Mouse (Mus musculus): ENCODE results near the gene Wdr4. TPM values are rescaled to one million over a fixed set of nuclear protein-coding genes. Genes with fewer than 3 reads are reported as not detected.
"Not testable (repeated sequence)": the region's sequence is repeated elsewhere in the genome, so short reads cannot be mapped to it uniquely, and the experiment has no call there.

Wdr4 gene
- 10 to 100 TPM; 17.6 to 18.4 TPM for total RNA-seq (2021)
- long read RNA-seq, experiment 1, full-length matches to known transcripts, result 20 of 31 reads
- long read RNA-seq, experiment 1, partial matches to known transcripts, result 1 of 31 reads
- long read RNA-seq, experiment 1, other reads (novel, unspliced or antisense), result 10 of 31 reads
- long read RNA-seq, experiment 2, full-length matches to known transcripts, result 62 of 73 reads
- long read RNA-seq, experiment 2, partial matches to known transcripts, result 1 of 73 reads
- long read RNA-seq, experiment 2, other reads (novel, unspliced or antisense), result 10 of 73 reads

DNA sequence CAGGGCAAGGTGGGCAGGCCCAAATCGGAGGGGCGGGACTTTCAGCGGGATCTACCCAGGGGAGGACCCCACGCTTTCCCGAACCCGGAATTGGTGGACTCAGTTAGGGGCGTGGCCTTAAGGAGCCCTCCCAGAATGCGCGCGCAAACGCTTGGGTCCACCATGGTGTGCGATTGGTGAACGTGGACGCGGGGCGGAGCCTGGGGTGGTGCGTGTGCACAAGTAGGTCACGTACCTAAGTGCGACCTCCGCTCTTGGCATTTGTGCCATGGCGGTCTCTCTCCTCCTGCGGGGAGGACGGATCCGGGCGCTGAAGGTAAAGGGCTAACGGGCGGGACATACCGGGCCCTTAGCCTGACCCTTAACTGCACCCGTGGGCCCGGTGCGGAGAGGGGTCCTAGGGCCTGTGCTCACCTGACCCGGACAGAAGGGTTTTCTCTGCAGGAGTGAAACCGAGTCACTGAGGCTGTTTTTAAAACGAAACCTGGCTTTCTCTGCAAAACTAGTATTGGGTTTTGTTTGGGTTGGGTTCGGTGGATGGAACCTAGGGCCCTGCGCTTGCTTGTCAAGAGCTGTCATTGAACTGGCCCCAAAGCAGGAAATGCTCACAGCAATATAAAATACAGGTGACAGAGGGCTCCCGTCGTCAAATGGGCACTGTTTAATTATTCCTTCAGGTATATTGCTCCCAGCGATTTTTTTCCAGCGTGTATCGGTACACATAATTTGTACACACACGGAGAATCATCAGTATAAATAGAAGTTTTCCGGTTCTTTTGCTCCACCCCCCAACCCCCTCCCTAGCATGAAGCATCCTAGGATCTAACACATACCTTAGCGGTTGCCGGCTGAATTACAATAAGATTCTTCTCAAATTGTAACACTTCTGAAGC, at the start of gene Wdr4, which contains the start of gene Ndufv3:
TSS of gene Wdr4 (minus strand) at position 35 of the 893 bp plus-strand sequence.
TSS of gene Ndufv3 (plus strand) at position 170 of the 893 bp plus-strand sequence.
- DNase-seq (ENCODE audit: low spot score in 2 of 2), result peak; percentile 96 to 97

DNA sequence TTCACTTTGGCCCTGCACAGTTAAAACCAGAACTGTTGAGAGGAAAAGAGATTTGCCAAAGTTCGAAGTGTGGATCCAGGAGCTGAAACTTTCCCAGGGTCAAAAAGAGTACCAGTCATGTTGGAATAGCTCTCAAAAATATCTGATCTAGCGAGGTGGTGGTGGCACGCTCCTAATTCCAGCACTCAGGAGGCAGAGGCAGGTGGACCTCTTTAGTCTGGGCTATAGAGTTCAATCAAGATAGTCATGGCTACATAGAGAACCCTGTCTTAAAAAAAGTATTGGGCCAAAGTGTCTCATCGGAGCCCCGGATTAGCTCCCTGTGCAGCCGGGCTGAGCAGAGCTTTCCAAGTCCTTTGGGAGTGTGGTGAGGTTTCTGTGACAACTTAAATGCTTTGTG, 46.5 kb upstream of the Wdr4 start:
- no peak for DNase-seq (ENCODE audit: low spot score in 2 of 2)

DNA sequence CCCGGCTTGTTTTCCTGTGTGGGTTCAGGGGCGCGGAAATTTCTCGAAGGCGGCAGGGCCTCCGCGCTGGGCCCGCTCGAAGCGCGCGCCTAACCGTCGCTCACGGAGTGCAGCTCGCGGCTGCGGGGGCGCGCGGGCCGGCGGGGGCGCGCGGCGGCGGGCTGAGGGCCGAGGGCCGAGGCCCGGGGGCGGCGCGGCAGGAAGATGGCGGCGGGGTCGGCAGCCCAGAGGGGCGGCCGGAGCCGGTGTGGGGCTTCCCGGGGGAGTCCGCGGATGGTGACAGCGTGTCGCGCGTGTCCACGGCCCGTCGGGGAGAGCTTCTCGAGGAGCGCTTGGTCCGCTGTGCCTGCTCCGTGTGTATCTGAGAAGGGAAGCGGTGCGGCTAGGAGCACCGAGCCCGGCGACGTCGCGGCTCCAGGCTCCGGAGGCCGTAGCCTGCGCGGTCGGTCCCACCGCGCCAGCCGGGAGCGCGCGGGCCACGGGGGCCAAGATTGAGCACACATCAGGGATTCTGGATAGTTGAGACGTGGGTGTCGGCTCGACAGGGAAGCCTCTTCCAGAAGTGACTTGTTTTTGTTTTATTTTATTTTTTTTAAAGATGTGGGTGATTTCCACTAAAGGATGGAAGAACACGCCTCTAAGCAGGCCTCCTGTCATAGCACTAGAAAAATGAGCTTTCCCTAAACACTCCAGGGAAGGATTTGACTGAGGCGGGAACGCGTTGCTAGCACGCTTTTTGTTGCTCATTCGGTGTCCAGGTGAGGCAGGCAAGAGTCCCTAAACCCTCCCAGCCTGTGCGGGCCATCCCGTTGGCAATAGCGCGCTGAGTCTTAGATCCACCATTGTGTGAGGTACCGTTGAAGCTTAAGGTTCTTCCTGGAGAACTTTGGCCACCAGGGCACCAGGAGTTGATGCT, 45.6 kb upstream of the Wdr4 start:
- peak; percentile 55 to 67 for DNase-seq (ENCODE audit: low spot score in 2 of 2)

- no peak for DNase-seq (ENCODE audit: low spot score in 2 of 2)
These were observed 45.0 kb upstream of the Wdr4 start for GRCm38 (mm10) chr17:31564858-31565140.

GRCm38 (mm10) chr17:31564015-31564857, 44.5 kb upstream of the Wdr4 start, which contains the start of gene Pknox1:
TSS of gene Pknox1 (plus strand) at chr17:31564734.
- peak; percentile 92 to 94 for DNase-seq (ENCODE audit: low spot score in 2 of 2)

DNA sequence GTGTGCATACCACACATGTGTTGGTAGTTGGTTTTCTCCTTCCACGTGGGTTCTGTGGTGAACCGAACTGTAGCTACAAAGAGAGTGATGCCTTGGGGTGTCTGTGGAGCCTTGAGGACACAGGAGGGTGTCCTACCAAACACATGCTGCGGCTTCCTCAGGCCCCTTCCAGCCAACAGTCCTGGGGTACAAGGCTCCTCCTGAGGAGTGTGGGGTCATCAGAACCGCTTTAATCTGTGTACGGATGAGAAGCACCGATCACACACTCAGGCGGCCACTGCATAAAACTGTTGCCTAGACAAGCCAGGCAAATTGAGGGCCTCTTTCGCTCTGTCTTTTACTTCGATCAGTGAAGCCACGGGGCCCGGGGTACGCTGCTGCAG, 43.8 kb upstream of the Wdr4 start:
- peak; percentile 46 to 49 for DNase-seq (ENCODE audit: low spot score in 2 of 2)

DNA sequence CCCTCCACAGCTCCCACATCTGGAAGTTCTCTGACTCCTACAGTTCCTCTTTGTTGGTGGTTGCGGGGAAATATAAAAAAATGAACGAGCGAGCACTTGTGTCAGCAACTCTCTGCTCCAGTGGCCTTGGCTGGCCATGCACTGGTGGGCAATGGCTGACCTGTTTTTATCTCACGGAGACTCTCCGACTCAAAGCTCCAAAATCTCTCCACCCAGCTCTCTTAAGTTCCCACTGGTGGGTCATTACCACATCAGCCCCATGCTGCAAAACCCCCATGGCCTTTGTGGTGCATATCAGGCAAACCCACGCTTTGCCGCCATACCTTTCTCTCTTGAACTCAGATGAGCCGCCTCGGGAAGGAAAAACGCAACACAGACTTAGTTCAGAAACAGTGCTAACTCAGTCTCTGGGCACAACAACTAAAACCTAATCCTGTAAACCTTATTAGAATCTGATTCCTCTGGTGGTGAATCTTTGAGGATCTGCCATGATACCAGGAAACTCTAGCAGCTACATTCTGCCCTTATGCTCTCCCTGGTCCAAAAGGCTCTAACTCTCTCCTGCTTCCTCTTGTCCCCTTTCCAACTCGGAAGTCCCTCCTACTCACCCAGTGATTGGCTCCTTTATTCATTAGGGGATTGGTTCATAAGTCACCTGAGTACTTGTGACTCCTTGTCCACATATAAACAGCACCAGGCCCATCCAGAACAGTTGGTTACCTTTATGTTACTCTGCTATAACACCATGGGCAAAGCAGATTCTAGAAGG, 39.4 kb upstream of the Wdr4 start:
- DNase-seq (ENCODE audit: low spot score in 2 of 2), result no peak

DNA sequence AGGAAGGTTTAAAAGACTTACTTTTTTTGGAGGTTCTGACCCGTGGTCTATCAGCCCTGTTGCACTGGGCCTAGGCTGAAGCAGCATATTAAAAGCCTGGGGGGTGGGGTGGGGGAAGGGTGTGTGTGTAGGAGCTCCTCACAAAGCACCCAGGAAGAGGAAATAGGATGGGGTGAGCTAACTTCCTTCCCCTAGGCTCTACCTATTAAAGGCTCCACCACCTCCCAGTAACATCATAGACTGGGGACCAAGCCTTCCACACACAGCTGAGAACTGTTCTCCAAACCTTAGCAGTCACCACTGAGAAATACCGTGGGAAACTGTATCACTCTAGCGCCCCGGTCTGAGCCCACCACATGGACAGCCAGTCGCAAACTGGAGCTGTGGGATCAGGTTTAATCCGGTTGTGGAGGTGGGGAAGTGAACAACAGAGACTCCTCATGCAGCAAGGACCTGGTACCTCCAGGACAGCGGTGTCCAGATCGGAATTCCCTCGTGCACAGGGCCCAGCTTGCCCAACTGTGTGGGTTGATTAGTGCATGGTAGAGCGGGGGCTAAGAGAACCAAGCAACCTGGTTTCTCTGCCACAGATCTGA, 38.3 kb upstream of the Wdr4 start:
- no peak for DNase-seq (ENCODE audit: low spot score in 2 of 2)

DNA sequence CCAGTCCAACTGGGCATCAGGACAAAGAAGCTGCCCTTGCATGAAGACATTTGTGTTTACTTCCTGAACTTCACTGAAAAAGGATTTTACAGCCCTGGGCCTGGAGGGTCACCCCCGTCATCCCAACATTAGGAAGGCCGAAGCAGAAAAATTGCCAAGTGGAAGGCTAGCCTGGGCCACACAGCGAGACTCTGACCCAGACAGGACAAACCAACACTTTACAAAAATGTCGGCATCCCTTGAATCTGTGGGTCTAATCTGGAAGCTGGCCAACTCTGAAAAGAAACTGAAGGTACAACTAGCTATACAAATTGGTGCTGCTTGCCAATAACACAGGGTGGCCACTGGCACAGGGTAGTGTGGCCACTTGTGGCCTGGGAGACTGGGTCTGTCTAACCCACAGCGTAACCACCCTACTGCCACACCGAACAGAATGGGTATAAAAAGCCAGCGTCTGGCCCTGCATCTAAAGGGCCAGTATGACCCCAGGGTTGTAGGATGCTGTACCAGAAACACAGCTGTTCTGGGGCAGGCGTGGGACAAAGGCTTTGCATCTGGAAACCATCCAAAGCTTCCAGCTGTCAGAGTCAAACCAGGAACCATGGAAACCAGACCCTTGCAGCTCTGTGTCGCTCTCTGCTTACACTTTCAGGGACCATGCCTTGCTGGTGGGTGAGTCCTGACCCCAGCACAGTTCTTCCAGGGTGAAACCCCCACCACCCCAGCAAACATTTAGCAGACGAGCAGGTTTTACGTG, 37.5 kb upstream of the Wdr4 start:
- DNase-seq (ENCODE audit: low spot score in 2 of 2), result no peak

DNA sequence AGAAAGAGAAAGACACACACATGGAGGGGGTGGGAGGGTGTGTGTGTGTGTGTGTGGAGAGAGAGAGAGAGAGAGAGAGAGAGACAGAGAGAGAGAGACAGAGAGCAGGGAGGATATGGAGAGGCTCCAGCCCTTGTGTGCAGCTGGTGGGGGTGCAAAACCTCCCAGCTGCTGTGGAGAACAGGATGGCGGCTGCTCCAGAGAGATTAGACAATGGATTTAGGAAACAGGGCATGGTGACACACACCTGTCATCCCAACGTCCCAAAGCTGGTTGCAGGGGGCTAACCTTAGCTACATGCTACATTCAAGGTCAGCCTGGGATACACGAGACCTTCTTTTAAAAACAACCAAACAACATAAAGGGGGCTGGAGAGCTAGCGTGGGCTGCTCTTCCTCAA, 36.5 kb upstream of the Wdr4 start:
- no peak for DNase-seq (ENCODE audit: low spot score in 2 of 2)

- DNase-seq (ENCODE audit: low spot score in 2 of 2), result not testable (repeated sequence)
These were observed 32.8 kb upstream of the Wdr4 start for GRCm38 (mm10) chr17:31552601-31553000.

GRCm38 (mm10) chr17:31549389-31549788, 29.6 kb upstream of the Wdr4 start:
- DNase-seq (ENCODE audit: low spot score in 2 of 2), result no peak

DNA sequence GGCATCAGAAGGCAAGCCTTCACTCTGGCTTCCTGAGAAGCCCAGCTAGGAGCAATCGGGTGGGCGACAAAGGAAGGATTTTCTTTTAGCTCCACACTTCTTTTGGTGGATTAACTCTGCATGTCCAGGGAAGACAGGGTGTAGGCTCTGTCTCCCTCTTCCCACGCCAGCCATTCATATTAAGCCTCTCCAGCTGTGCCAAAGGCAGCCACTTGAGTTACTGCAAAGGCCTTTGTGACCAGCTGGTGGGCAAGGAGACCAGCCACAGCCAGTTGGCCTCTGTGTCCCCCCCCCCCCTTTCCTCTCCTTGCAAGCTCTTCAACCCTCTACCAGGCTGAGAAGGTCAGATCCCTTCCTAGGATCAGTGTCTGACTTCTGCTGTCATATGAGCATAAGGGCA, 28.2 kb upstream of the Wdr4 start:
- DNase-seq (ENCODE audit: low spot score in 2 of 2), result no peak

- no peak for DNase-seq (ENCODE audit: low spot score in 2 of 2)
These were observed 26.8 kb upstream of the Wdr4 start for GRCm38 (mm10) chr17:31546444-31547196.

- DNase-seq (ENCODE audit: low spot score in 2 of 2), result no peak
These were observed 23.8 kb upstream of the Wdr4 start for GRCm38 (mm10) chr17:31543574-31543973.

- DNase-seq (ENCODE audit: low spot score in 2 of 2), result no peak
These were observed 21.7 kb upstream of the Wdr4 start for GRCm38 (mm10) chr17:31541460-31541831.

DNA sequence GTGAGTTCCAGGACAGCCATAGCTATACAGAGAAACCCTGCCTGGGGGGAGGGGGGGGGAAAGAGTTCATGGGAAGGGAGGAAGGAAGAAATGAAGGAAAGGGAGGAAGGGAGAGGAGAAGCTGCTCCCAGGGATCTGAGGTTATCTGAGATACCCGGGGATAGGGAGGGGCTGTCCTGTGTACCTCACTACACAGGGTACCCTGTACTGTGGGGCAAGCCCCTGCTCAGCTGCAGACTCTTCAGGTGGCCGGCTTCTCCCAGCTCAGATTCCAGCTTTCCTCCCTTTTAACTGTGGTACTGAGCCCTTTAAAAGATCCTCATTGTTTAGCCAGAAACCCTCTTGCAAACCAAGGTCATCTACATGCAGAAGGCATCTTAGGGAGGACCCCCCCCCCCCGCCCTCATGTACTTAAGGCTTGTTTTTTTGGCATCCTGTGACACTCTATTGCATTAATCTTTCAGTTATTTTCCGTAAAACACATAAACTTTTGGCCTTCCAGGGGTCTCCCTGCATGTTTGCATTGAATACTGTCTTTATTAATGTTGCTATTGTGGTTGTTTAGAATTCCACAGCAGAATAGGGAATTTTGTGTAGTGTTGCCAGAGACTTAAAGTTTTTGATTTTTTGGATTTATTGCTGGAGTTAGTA, 21.2 kb upstream of the Wdr4 start:
- no peak for DNase-seq (ENCODE audit: low spot score in 2 of 2)

Data from adrenal gland, adult 18-20 months (tissue).